In genomic region chr8:71591471-71592373, GRCm38 (mm10) we compare ENCODE assay signal across 8 mouse cellular contexts. TPM values are rescaled to one million over a fixed set of nuclear protein-coding genes. Genes with fewer than 3 reads are reported as not detected.
DNase-seq lines count a peak whose midpoint lies in the region; ATAC-seq and TF ChIP-seq lines count a peak whose summit lies in the region.

Pgls (plus strand) TSS chr8:71592176.

- peak within 1 kb of the TSS; percentile 76 for H3K4me3 ChIP-seq in C2C12 (ENCODE audit: insufficient read depth, poor library complexity, severe bottlenecking)
- H3K4me3 ChIP-seq in erythroblast, embryonic 14.5 days (replicated peaks), result peak within 1 kb of the TSS; percentile 81
- peak within 1 kb of the TSS; percentile 66 for H3K4me3 ChIP-seq in heart, embryonic 12.5 days
- H3K4me3 ChIP-seq in liver, embryonic 12.5 days, result peak within 1 kb of the TSS; percentile 81
- H3K4me3 ChIP-seq in stomach, embryonic 15.5 days (replicated peaks), result peak within 1 kb of the TSS; percentile 73

- peaks cover 22% of the 10 kb centered on the region for H3K79me2 ChIP-seq in C2C12 (ENCODE audit: control insufficient read depth, insufficient read depth)

- peaks cover 10% of the 10 kb centered on the region for H3K79me3 ChIP-seq in C2C12 (ENCODE audit: low read depth)

- peak within 1 kb of the TSS; percentile 96 for H3ac ChIP-seq in C2C12 (ENCODE audit: control insufficient read depth, insufficient read length, low read depth)

- peak; percentile 92 for TF ChIP-seq POLR2A in brain, embryonic 14.5 days (IDR thresholded peaks at IDR 0.05; ENCODE audit: borderline replicate concordance, extremely low read depth, insufficient read depth, insufficient read length, poor library complexity, severe bottlenecking)

- peaks cover 55% of the 10 kb centered on the region for H3K4me1 ChIP-seq in erythroblast, embryonic 14.5 days (ENCODE audit: control insufficient read depth)
- peaks cover 32% of the 10 kb centered on the region for H3K4me1 ChIP-seq in heart, embryonic 12.5 days (replicated peaks)
- peaks cover 55% of the 10 kb centered on the region for H3K4me1 ChIP-seq in liver, embryonic 12.5 days
- H3K4me1 ChIP-seq in stomach, embryonic 15.5 days, result peaks cover 26% of the 10 kb centered on the region

- H3K4me2 ChIP-seq in heart, embryonic 12.5 days, result peak within 1 kb of the TSS; percentile 89
- H3K4me2 ChIP-seq in liver, embryonic 12.5 days, result peak within 1 kb of the TSS; percentile 93
- H3K4me2 ChIP-seq in stomach, embryonic 15.5 days, result peak within 1 kb of the TSS; percentile 88

- peak within 1 kb of the TSS; percentile 97 for H3K27ac ChIP-seq in heart, embryonic 12.5 days (ENCODE audit: poor library complexity, severe bottlenecking)
- peak within 1 kb of the TSS; percentile 97 for H3K27ac ChIP-seq in liver, embryonic 12.5 days
- peak within 1 kb of the TSS; percentile 97 for H3K27ac ChIP-seq in stomach, embryonic 15.5 days

- peak; percentile 97 for DNase-seq in brain, embryonic 14.5 days (ENCODE audit: low read depth)
- DNase-seq in kidney, postnatal 10 days, result peak; percentile 98
- peak; percentile 81 to 88 for DNase-seq in natural killer cell, adult 2 months (ENCODE audit: low spot score in 2 of 2)

- under 1% methylated on average over 67 of the region's 71 CpGs for WGBS in heart, embryonic 12.5 days
- under 1% methylated on average over 69 of the region's 71 CpGs for WGBS in liver, embryonic 12.5 days (ENCODE audit: insufficient replicate concordance)
- under 1% methylated on average over 71 of the region's 71 CpGs for WGBS in stomach, embryonic 15.5 days

- peak within 1 kb of the TSS; percentile 84 for H3K9ac ChIP-seq in heart, embryonic 12.5 days
- peak within 1 kb of the TSS; percentile 94 for H3K9ac ChIP-seq in liver, embryonic 12.5 days
- H3K9ac ChIP-seq in stomach, embryonic 15.5 days, result peak within 1 kb of the TSS; percentile 82

- TF ChIP-seq CTCF in C2C12 (IDR thresholded peaks at IDR 0.05; ENCODE audit: control insufficient read depth, insufficient read depth, insufficient read length), result no peak
- no peak for TF ChIP-seq CTCF in brain, embryonic 14.5 days (IDR thresholded peaks at IDR 0.05; ENCODE audit: borderline replicate concordance, extremely low read depth, insufficient read depth, insufficient read length)

- no peaks in the 10 kb centered on the region for H3K9me3 ChIP-seq in erythroblast, embryonic 14.5 days (ENCODE audit: control insufficient read depth, low read length)
- no peaks in the 10 kb centered on the region for H3K9me3 ChIP-seq in heart, embryonic 12.5 days (replicated peaks)
- H3K9me3 ChIP-seq in liver, embryonic 12.5 days (replicated peaks), result no peaks in the 10 kb centered on the region
- H3K9me3 ChIP-seq in stomach, embryonic 15.5 days, result no peaks in the 10 kb centered on the region

- no peaks in the 10 kb centered on the region for H3K27me3 ChIP-seq in C2C12 (ENCODE audit: control insufficient read depth, insufficient read depth, insufficient read length)
- no peaks in the 10 kb centered on the region for H3K27me3 ChIP-seq in erythroblast, embryonic 14.5 days (ENCODE audit: control insufficient read depth)
- H3K27me3 ChIP-seq in heart, embryonic 12.5 days (replicated peaks), result no peaks in the 10 kb centered on the region
- no peaks in the 10 kb centered on the region for H3K27me3 ChIP-seq in liver, embryonic 12.5 days (replicated peaks)
- no peaks in the 10 kb centered on the region for H3K27me3 ChIP-seq in stomach, embryonic 15.5 days (replicated peaks)

- peak; percentile 87 for ATAC-seq in heart, embryonic 12.5 days (ENCODE audit: insufficient number of reproducible peaks, low FRiP score)
- ATAC-seq in liver, embryonic 12.5 days, result peak; percentile 88
- ATAC-seq in stomach, embryonic 15.5 days (ENCODE audit: insufficient read depth, low FRiP score, low read depth), result peak; percentile 85

- H3K36me3 ChIP-seq in C2C12 (ENCODE audit: control insufficient read depth, insufficient read depth), result peaks cover 9% of the 10 kb centered on the region
- peaks cover 9% of the 10 kb centered on the region for H3K36me3 ChIP-seq in erythroblast, embryonic 14.5 days (ENCODE audit: control insufficient read depth)
- H3K36me3 ChIP-seq in heart, embryonic 12.5 days, result peaks cover 1% of the 10 kb centered on the region; the same call in 1 of the 2 replicates
- peaks cover 13% of the 10 kb centered on the region for H3K36me3 ChIP-seq in liver, embryonic 12.5 days
- H3K36me3 ChIP-seq in stomach, embryonic 15.5 days, result no peaks in the 10 kb centered on the region

TF ChIP-seq in C2C12, 6 proteins besides CTCF, POLR2A, EP300 and RAD21:
- TF ChIP-seq FOSL1 (IDR thresholded peaks at IDR 0.05; ENCODE audit: insufficient read depth, low read length, poor library complexity, severe bottlenecking) (no peak), MAX (IDR thresholded peaks at IDR 0.05) (peak; percentile 12), MYOD1 (IDR thresholded peaks at IDR 0.05; ENCODE audit: control insufficient read depth, insufficient read length, low read depth) (peak; percentile 26)

RNA-seq across cellular contexts. Expression of gene Pgls, which starts in this region (rescaled TPM):
- 231 TPM for polyA plus RNA-seq in C2C12 (2012; fragmentation: generic; extraction: Trizol)
- 113 and 128 TPM in 2 replicates for polyA plus RNA-seq in brain, embryonic 14.5 days (2012; rRNA removed)
- polyA plus RNA-seq in erythroblast, embryonic 14.5 days (2012), result 12.5 and 16.2 TPM in 2 replicates
- 178 and 179 TPM in 2 replicates for polyA plus RNA-seq in heart, embryonic 12.5 days (2016; fragmentation: Nextera tagmentation; extraction: Ambion mirVana)
- 138 and 144 TPM in 2 replicates for polyA plus RNA-seq in liver, embryonic 12.5 days (2016; fragmentation: Nextera tagmentation; extraction: Ambion mirVana)
- 238 and 243 TPM in 2 replicates for polyA plus RNA-seq in stomach, embryonic 15.5 days (2015; fragmentation: Nextera tagmentation; extraction: Ambion mirVana)

Comparison
In these comparisons a context has a peak if more than half of its experiments do, and no peak if none do; other contexts are left out.
1. Peak in every context shown above with its lines: DNase-seq, ATAC-seq, H3K4me3 ChIP-seq and H3K27ac ChIP-seq.